Mouse (Mus musculus) erythroblast, embryonic 14.5 days (primary cell): ENCODE measurements around the gene Tmem131.

ENCODE experiments used
- GATA1 ChIP-seq: IDR thresholded peaks from 2 replicates; pipeline ENCODE4 v1.6.1; 2012; ENCODE audit warnings: low read length, inconsistent platforms, mixed read lengths
- TAL1 ChIP-seq: IDR thresholded peaks from 3 replicates; pipeline ENCODE4 v1.6.1; 2012; ENCODE audit warnings: low read length, inconsistent platforms, mixed read lengths

- TF ChIP-seq GATA1 (no peak), TAL1 (no peak)
Measured at GRCm38 (mm10) chr1:36871238-36871637, 72.2 kb downstream of the Tmem131 start.
